11 mouse cellular contexts compared by ENCODE assay signal in the genomic region with DNA sequence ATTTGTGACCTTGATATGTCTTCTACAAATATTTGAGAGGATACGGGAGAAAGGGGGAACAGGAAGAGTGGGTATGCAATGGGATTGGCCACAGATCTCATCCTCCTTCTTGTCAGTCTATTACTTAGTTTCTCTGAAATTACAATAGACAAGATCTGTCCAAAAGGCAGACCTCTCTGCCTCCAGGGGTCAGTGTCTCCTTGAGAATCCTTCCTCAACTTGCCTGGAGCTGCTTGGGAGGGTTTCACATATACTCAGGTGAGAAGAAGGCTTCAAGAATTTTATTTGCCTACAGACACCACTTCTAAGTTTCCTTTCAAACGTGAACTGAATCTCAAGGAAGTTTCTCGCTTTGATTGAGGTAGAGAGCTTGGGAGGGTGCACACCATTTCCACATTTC.
A peak's percentile ranks its signal among the peaks of the same experiment; 100 is the strongest.
DNase-seq lines count a peak whose midpoint lies in the region; ATAC-seq and TF ChIP-seq lines count a peak whose summit lies in the region.
"Had no signal": no experiment of that assay in that cellular context is flagged by ENCODE, and none has a peak within 500 bp of the region (broad histone marks: within the 10 kb centered on the region; RNA-seq: fewer than 3 reads in every experiment).

No protein-coding gene starts in this region.

- no peaks in the 10 kb centered on the region for H3K9me3 ChIP-seq in liver, embryonic 12.5 days (replicated peaks)
- no peaks in the 10 kb centered on the region for H3K9me3 ChIP-seq in midbrain, embryonic 15.5 days
- H3K9me3 ChIP-seq: forebrain, embryonic 15.5 days; lung, embryonic 15.5 days had no signal

- no peak for ATAC-seq in liver, embryonic 12.5 days
- 0 out of 2 replicates have a peak, but pooled peaks have one; percentile 33 for ATAC-seq in midbrain, embryonic 15.5 days (replicated peaks)
- ATAC-seq: forebrain, embryonic 15.5 days had no signal

- no peak overlapping the region for H3K4me2 ChIP-seq in liver, embryonic 12.5 days
- no peak overlapping the region for H3K4me2 ChIP-seq in midbrain, embryonic 15.5 days
- H3K4me2 ChIP-seq: forebrain, embryonic 15.5 days; lung, embryonic 15.5 days had no signal

- no peak for TF ChIP-seq POLR2A in brain, embryonic 14.5 days (IDR thresholded peaks at IDR 0.05; ENCODE audit: borderline replicate concordance, extremely low read depth, insufficient read depth, insufficient read length, poor library complexity, severe bottlenecking)

- H3K4me1 ChIP-seq in liver, embryonic 12.5 days = no peaks in the 10 kb centered on the region
- no peaks in the 10 kb centered on the region for H3K4me1 ChIP-seq in midbrain, embryonic 15.5 days
- H3K4me1 ChIP-seq: forebrain, embryonic 15.5 days; lung, embryonic 15.5 days had no signal

- peak; percentile 18 for DNase-seq in gastrocnemius, postnatal 10 days
- DNase-seq in gastrocnemius, postnatal 25 days = no peak
- peak; percentile 4 for DNase-seq in liver
- DNase-seq in brain, embryonic 14.5 days (ENCODE audit: low read depth) = peak; percentile 73
- no peak for DNase-seq in right cerebral cortex, adult 18-20 months
- DNase-seq in c-Kit-positive CD71-positive TER-119-positive erythroid progenitor cells, embryonic 14.5 days (ENCODE audit: low spot score) = no peak
- DNase-seq: thymus, postnatal 36 days had no signal

- H3K27me3 ChIP-seq in liver, embryonic 12.5 days (replicated peaks) = no peaks in the 10 kb centered on the region
- no peaks in the 10 kb centered on the region for H3K27me3 ChIP-seq in midbrain, embryonic 15.5 days (replicated peaks)
- H3K27me3 ChIP-seq: forebrain, embryonic 15.5 days; lung, embryonic 15.5 days had no signal

- H3K4me3 ChIP-seq in liver, embryonic 12.5 days = no peak overlapping the region
- no peak overlapping the region for H3K4me3 ChIP-seq in midbrain, embryonic 15.5 days
- H3K4me3 ChIP-seq: forebrain, embryonic 15.5 days; lung, embryonic 15.5 days had no signal

- 38% methylated on average over 3 of the region's 3 CpGs for WGBS in liver, embryonic 12.5 days (ENCODE audit: insufficient replicate concordance)
- 46% methylated on average over 3 of the region's 3 CpGs for WGBS in midbrain, embryonic 15.5 days

- no peak overlapping the region for H3K9ac ChIP-seq in liver, embryonic 12.5 days
- H3K9ac ChIP-seq in midbrain, embryonic 15.5 days = no peak overlapping the region
- H3K9ac ChIP-seq: forebrain, embryonic 15.5 days; lung, embryonic 15.5 days had no signal

- no peak overlapping the region for H3K27ac ChIP-seq in liver, embryonic 12.5 days
- H3K27ac ChIP-seq in midbrain, embryonic 15.5 days = no peak overlapping the region
- H3K27ac ChIP-seq: forebrain, embryonic 15.5 days; lung, embryonic 15.5 days had no signal

- no peaks in the 10 kb centered on the region for H3K36me3 ChIP-seq in liver, embryonic 12.5 days
- H3K36me3 ChIP-seq in midbrain, embryonic 15.5 days (replicated peaks) = no peaks in the 10 kb centered on the region
- H3K36me3 ChIP-seq: forebrain, embryonic 15.5 days; lung, embryonic 15.5 days had no signal

- peak; percentile 57 for TF ChIP-seq CTCF in brain, embryonic 14.5 days (IDR thresholded peaks at IDR 0.05; ENCODE audit: borderline replicate concordance, extremely low read depth, insufficient read depth, insufficient read length)

Comparison
In these comparisons a context has a peak if more than half of its experiments do, and no peak if none do; other contexts are left out.
1. DNase-seq: peak in gastrocnemius, postnatal 10 days (single experiment), liver (single experiment) and brain, embryonic 14.5 days (single experiment); none in gastrocnemius, postnatal 25 days (single experiment), right cerebral cortex, adult 18-20 months (single experiment) and c-Kit-positive CD71-positive TER-119-positive erythroid progenitor cells, embryonic 14.5 days (single experiment).